ENCODE assay signal across 19 mouse cellular contexts in the genomic region with DNA sequence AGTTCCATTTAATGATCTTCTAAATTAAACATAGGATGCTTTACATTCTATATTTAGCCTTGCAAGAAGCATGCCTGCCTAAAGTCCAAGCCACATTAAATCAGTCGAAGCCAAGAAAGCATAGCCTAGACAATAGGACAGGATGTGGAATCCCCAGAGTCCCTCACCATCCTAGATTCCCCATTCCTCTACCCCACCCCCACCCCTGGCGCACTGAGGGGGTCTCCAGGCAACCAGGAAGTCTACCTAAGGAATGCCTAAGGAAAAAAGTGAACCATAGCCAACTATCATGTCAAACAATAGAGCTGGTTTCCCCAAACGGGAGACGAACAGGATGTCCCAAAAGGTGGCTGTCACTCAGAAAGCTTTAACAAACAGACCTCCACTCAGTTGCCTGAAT.
DNase-seq lines count a peak whose midpoint lies in the region; ATAC-seq lines count a peak whose summit lies in the region.
"Had no signal": no experiment of that assay in that cellular context is flagged by ENCODE, and none has a peak within 500 bp of the region (broad histone marks: within the 10 kb centered on the region; RNA-seq: fewer than 3 reads in every experiment).

No protein-coding gene starts in this region.

- H3K4me1 ChIP-seq in midbrain, embryonic 10.5 days = peaks cover 17% of the 10 kb centered on the region
- H3K4me1 ChIP-seq in midbrain, embryonic 15.5 days = peaks cover 4% of the 10 kb centered on the region; the same call in 1 of the 2 replicates
- H3K4me1 ChIP-seq in hindbrain, embryonic 10.5 days (replicated peaks) = peaks cover 14% of the 10 kb centered on the region
- H3K4me1 ChIP-seq in midbrain, embryonic 11.5 days (ENCODE audit: control insufficient read depth, insufficient read depth, low read length) = no peaks in the 10 kb centered on the region
- no peaks in the 10 kb centered on the region for H3K4me1 ChIP-seq in limb, embryonic 10.5 days
- H3K4me1 ChIP-seq: embryonic facial prominence, embryonic 13.5 days; heart, embryonic 10.5 days; stomach, embryonic 15.5 days had no signal

- peaks cover 5% of the 10 kb centered on the region; the same call in 1 of the 2 replicates for H3K9me3 ChIP-seq in midbrain, embryonic 10.5 days (replicated peaks)
- H3K9me3 ChIP-seq in midbrain, embryonic 15.5 days = no peaks in the 10 kb centered on the region
- 0 out of 2 replicates have a peak, but pooled peaks cover 5% of the 10 kb centered on the region for H3K9me3 ChIP-seq in hindbrain, embryonic 10.5 days
- H3K9me3 ChIP-seq in midbrain, embryonic 11.5 days (ENCODE audit: control insufficient read depth, low read length) = no peaks in the 10 kb centered on the region; the same call in 1 of the 2 replicates
- no peaks in the 10 kb centered on the region for H3K9me3 ChIP-seq in limb, embryonic 10.5 days (replicated peaks)
- H3K9me3 ChIP-seq: embryonic facial prominence, embryonic 13.5 days; forebrain, embryonic 12.5 days; heart, embryonic 10.5 days; stomach, embryonic 15.5 days had no signal

- no peak overlapping the region for H3K27ac ChIP-seq in midbrain, embryonic 10.5 days (replicated peaks)
- H3K27ac ChIP-seq in midbrain, embryonic 15.5 days = no peak overlapping the region
- peak overlapping the region; percentile 71; the same call in 1 of the 2 replicates for H3K27ac ChIP-seq in hindbrain, embryonic 10.5 days
- H3K27ac ChIP-seq in midbrain, embryonic 11.5 days (ENCODE audit: low read depth, low read length) = no peak overlapping the region
- H3K27ac ChIP-seq in limb, embryonic 10.5 days = no peak overlapping the region
- H3K27ac ChIP-seq: embryonic facial prominence, embryonic 13.5 days; forebrain, embryonic 12.5 days; gastrocnemius, adult 2 months; heart, embryonic 10.5 days; stomach, embryonic 15.5 days had no signal

- WGBS in midbrain, embryonic 10.5 days = 18% methylated on average over 4 of the region's 4 CpGs
- 6% methylated on average over 4 of the region's 4 CpGs for WGBS in midbrain, embryonic 15.5 days
- WGBS in hindbrain, embryonic 10.5 days = 18% methylated on average over 4 of the region's 4 CpGs
- WGBS in midbrain, embryonic 11.5 days = 13% methylated on average over 4 of the region's 4 CpGs
- WGBS in limb, embryonic 10.5 days = 75% methylated on average over 4 of the region's 4 CpGs

- no peak for ATAC-seq in midbrain, embryonic 15.5 days (replicated peaks)
- ATAC-seq in midbrain, embryonic 11.5 days (ENCODE audit: low FRiP score) = peak; percentile 94

- no peaks in the 10 kb centered on the region for H3K36me3 ChIP-seq in midbrain, embryonic 10.5 days
- no peaks in the 10 kb centered on the region for H3K36me3 ChIP-seq in midbrain, embryonic 15.5 days (replicated peaks)
- no peaks in the 10 kb centered on the region for H3K36me3 ChIP-seq in hindbrain, embryonic 10.5 days
- no peaks in the 10 kb centered on the region for H3K36me3 ChIP-seq in midbrain, embryonic 11.5 days (ENCODE audit: control insufficient read depth, insufficient read depth, low read length)
- no peaks in the 10 kb centered on the region for H3K36me3 ChIP-seq in limb, embryonic 10.5 days
- H3K36me3 ChIP-seq: embryonic facial prominence, embryonic 13.5 days; forebrain, embryonic 12.5 days; heart, embryonic 10.5 days; stomach, embryonic 15.5 days had no signal

- H3K4me3 ChIP-seq in midbrain, embryonic 10.5 days = no peak overlapping the region
- no peak overlapping the region for H3K4me3 ChIP-seq in midbrain, embryonic 15.5 days
- no peak overlapping the region for H3K4me3 ChIP-seq in hindbrain, embryonic 10.5 days
- no peak overlapping the region for H3K4me3 ChIP-seq in midbrain, embryonic 11.5 days (ENCODE audit: low read depth, low read length)
- H3K4me3 ChIP-seq in limb, embryonic 10.5 days = no peak overlapping the region
- H3K4me3 ChIP-seq: embryonic facial prominence, embryonic 13.5 days; forebrain, embryonic 12.5 days; gastrocnemius, adult 2 months; heart, embryonic 10.5 days; stomach, embryonic 15.5 days had no signal

- H3K27me3 ChIP-seq in midbrain, embryonic 10.5 days (ENCODE audit: low read depth, poor library complexity, severe bottlenecking) = peaks cover 9% of the 10 kb centered on the region; the same call in 1 of the 2 replicates
- no peaks in the 10 kb centered on the region for H3K27me3 ChIP-seq in midbrain, embryonic 15.5 days (replicated peaks)
- peaks cover 13% of the 10 kb centered on the region; the same call in 1 of the 2 replicates for H3K27me3 ChIP-seq in hindbrain, embryonic 10.5 days (ENCODE audit: insufficient read depth, poor library complexity, severe bottlenecking)
- no peaks in the 10 kb centered on the region for H3K27me3 ChIP-seq in midbrain, embryonic 11.5 days (ENCODE audit: control insufficient read depth, insufficient read depth, low read length)
- no peaks in the 10 kb centered on the region for H3K27me3 ChIP-seq in limb, embryonic 10.5 days (ENCODE audit: low read depth, poor library complexity, severe bottlenecking)
- H3K27me3 ChIP-seq: embryonic facial prominence, embryonic 13.5 days; forebrain, embryonic 12.5 days; stomach, embryonic 15.5 days had no signal

- H3K4me2 ChIP-seq in midbrain, embryonic 15.5 days = no peak overlapping the region
- no peak overlapping the region for H3K4me2 ChIP-seq in midbrain, embryonic 11.5 days
- H3K4me2 ChIP-seq: embryonic facial prominence, embryonic 13.5 days; forebrain, embryonic 12.5 days; liver, embryonic 11.5 days; stomach, embryonic 15.5 days had no signal

- H3K9ac ChIP-seq in midbrain, embryonic 15.5 days = no peak overlapping the region
- no peak overlapping the region for H3K9ac ChIP-seq in midbrain, embryonic 11.5 days (ENCODE audit: low read length)
- H3K9ac ChIP-seq: embryonic facial prominence, embryonic 13.5 days; forebrain, embryonic 12.5 days; stomach, embryonic 15.5 days had no signal

- DNase-seq in midbrain, embryonic 10.5 days (ENCODE audit: low spot score) = peak; percentile 77
- DNase-seq in hindbrain, embryonic 10.5 days (ENCODE audit: low spot score) = peak; percentile 74
- DNase-seq in midbrain, embryonic 11.5 days (ENCODE audit: low spot score, missing footprints) = peak; percentile 91
- peak; percentile 1 for DNase-seq in yolk sac, embryonic 10.5 days (ENCODE audit: low spot score)
- DNase-seq in adrenal gland, adult 18-20 months (ENCODE audit: low spot score in 2 of 2) = no peak
- no peak for DNase-seq in limb, embryonic 10.5 days (ENCODE audit: low spot score)
- DNase-seq: adrenal gland, adult 2 months; cerebellum, adult 9-11 months; gastrocnemius, adult 2 months; kidney, adult 9 months; layer of hippocampus, adult 9-11 months; lung, postnatal 14 days; thymus, postnatal 14 days had no signal

Comparison
In these comparisons a context has a peak if more than half of its experiments do, and no peak if none do; other contexts are left out.
1. DNase-seq: peak in midbrain, embryonic 10.5 days (single experiment), hindbrain, embryonic 10.5 days (single experiment), midbrain, embryonic 11.5 days (single experiment) and yolk sac, embryonic 10.5 days (single experiment); none in adrenal gland, adult 18-20 months (0 of 2) and limb, embryonic 10.5 days (single experiment).